Mouse (Mus musculus) hindbrain, embryonic 10.5 days (tissue): ENCODE data around the gene Wbp11. TPM values are rescaled to one million over a fixed set of nuclear protein-coding genes. Genes with fewer than 3 reads are reported as not detected.
"Not testable (repeated sequence)": the region's sequence is repeated elsewhere in the genome, so short reads cannot be mapped to it uniquely, and the experiment has no call there.

Experiments used
- DNase-seq: peaks from one replicate; pipeline ENCODE4 v3.0.0-alpha.2; 2017; ENCODE audit warnings: low spot score
- H3K27ac ChIP-seq: fragments of 300-500 bp; sonication (generic); 2 replicates; pipeline ENCODE4 v1.5.1; 2016; ENCODE audit warnings: mild to moderate bottlenecking, moderate library complexity
- H3K27me3 ChIP-seq: fragments of 300-500 bp; sonication (generic); 2 replicates; pipeline ENCODE4 v1.6.1; 2016; ENCODE audit warnings: mild to moderate bottlenecking; ENCODE audit not compliant: poor library complexity, insufficient read depth, severe bottlenecking
- H3K36me3 ChIP-seq: fragments of 300-500 bp; sonication (generic); 2 replicates; pipeline ENCODE4 v1.6.1; 2016; ENCODE audit warnings: mild to moderate bottlenecking, moderate library complexity
- H3K4me1 ChIP-seq: fragments of 300-500 bp; sonication (generic); replicated peaks from 2 replicates; pipeline ENCODE4 v1.6.1; 2016; ENCODE audit warnings: mild to moderate bottlenecking
- H3K4me3 ChIP-seq: fragments of 300-500 bp; sonication (generic); 2 replicates; pipeline ENCODE4 v1.5.1; 2016; ENCODE audit warnings: mild to moderate bottlenecking, moderate library complexity
- H3K9me3 ChIP-seq: fragments of 300-500 bp; sonication (generic); 2 replicates; pipeline ENCODE4 v1.6.1; 2016; ENCODE audit warnings: mild to moderate bottlenecking, moderate library complexity
- WGBS: fragments of 180-500 bp; shearing (Covaris S2); methylation state at CpG from one replicate; pipeline ENCODE4 v1.1.7; 2016; 5-methylcytosine and 5-hydroxymethylcytosine counted together
- polyA plus RNA-seq: library from polyadenylated mRNA; unstranded; fragments of >200 nt; fragmentation: Nextera tagmentation; extraction: Ambion mirVana; gene quantifications from 2 replicates; pipeline ENCODE4 v1.2.1, GENCODE M21; 2016

The Wbp11 gene
- polyA plus RNA-seq, 1 experiment from 2014 or later = 140 TPM

- peak; percentile 20 for DNase-seq
- Histone ChIP-seq H3K9me3 (no peaks in the 10 kb centered on the region), H3K27ac (peak overlapping the region; percentile 85), H3K27me3 (no peaks in the 10 kb centered on the region), H3K4me3 (peak overlapping the region; percentile 85), H3K4me1 (peaks cover 35% of the 10 kb centered on the region), H3K36me3 (peaks cover 26% of the 10 kb centered on the region)
- 23% methylated on average over 18 of the region's 18 CpGs for whole genome bisulfite sequencing
Measured at GRCm38 (mm10) chr6:136807395-136808013, 20.5 kb downstream of the Wbp11 start.

- peaks cover 35% of the 10 kb centered on the region for H3K4me1 ChIP-seq
- H3K9me3 ChIP-seq = no peaks in the 10 kb centered on the region
- peak overlapping the region; percentile 85 for H3K27ac ChIP-seq
- DNase-seq = no peak
- peaks cover 19% of the 10 kb centered on the region for H3K36me3 ChIP-seq
- no peaks in the 10 kb centered on the region for H3K27me3 ChIP-seq
- H3K4me3 ChIP-seq = 0 out of 2 replicates have a peak overlapping the region, but pooled peaks have one; percentile 85
- 62% methylated on average over 5 of the region's 5 CpGs for WGBS
Measured at GRCm38 (mm10) chr6:136806819-136807218, 21.2 kb downstream of the Wbp11 start.

- no peak overlapping the region for H3K4me3 ChIP-seq
- no peaks in the 10 kb centered on the region for H3K9me3 ChIP-seq
- peaks cover 35% of the 10 kb centered on the region for H3K4me1 ChIP-seq
- no peaks in the 10 kb centered on the region for H3K27me3 ChIP-seq
- 90% methylated on average over 1 of the region's 1 CpGs for WGBS
- H3K36me3 ChIP-seq = peaks cover 8% of the 10 kb centered on the region; the same call in 1 of the 2 replicates
- H3K27ac ChIP-seq = no peak overlapping the region
- DNase-seq = no peak
Measured at GRCm38 (mm10) chr6:136805409-136805775, 22.6 kb downstream of the Wbp11 start.

GRCm38 (mm10) chr6:136804705-136805408, 23.2 kb downstream of the Wbp11 start:
- WGBS = 39% methylated on average over 9 of the region's 9 CpGs
- Histone ChIP-seq H3K36me3 (peaks cover 3% of the 10 kb centered on the region; the same call in 1 of the 2 replicates), H3K27ac (peak overlapping the region; percentile 100), H3K9me3 (no peaks in the 10 kb centered on the region), H3K4me1 (peaks cover 35% of the 10 kb centered on the region), H3K4me3 (peak overlapping the region; percentile 76), H3K27me3 (no peaks in the 10 kb centered on the region)
- DNase-seq = no peak

- no peaks in the 10 kb centered on the region for H3K36me3 ChIP-seq
- H3K27me3 ChIP-seq = no peaks in the 10 kb centered on the region
- H3K4me3 ChIP-seq = peak within 1 kb of the TSS; percentile 76
- H3K9me3 ChIP-seq = no peaks in the 10 kb centered on the region
- DNase-seq = peak; percentile 92
- peaks cover 26% of the 10 kb centered on the region for H3K4me1 ChIP-seq
- peak within 1 kb of the TSS; percentile 100 for H3K27ac ChIP-seq
- WGBS = under 1% methylated on average over 50 of the region's 50 CpGs
Measured at GRCm38 (mm10) chr6:136803739-136804633, 24.0 kb downstream of the Wbp11 start, which contains the start of gene Hist4h4. Gene Hist4h4, minus strand, starts transcription at chr6:136804415.

GRCm38 (mm10) chr6:136803093-136803738, 24.8 kb downstream of the Wbp11 start:
- H3K9me3 ChIP-seq = no peaks in the 10 kb centered on the region
- WGBS = 28% methylated on average over 12 of the region's 12 CpGs
- no peaks in the 10 kb centered on the region for H3K27me3 ChIP-seq
- H3K4me1 ChIP-seq = peaks cover 21% of the 10 kb centered on the region
- no peaks in the 10 kb centered on the region for H3K36me3 ChIP-seq
- DNase-seq = no peak
- peak overlapping the region; percentile 76 for H3K4me3 ChIP-seq
- H3K27ac ChIP-seq = peak overlapping the region; percentile 100

GRCm38 (mm10) chr6:136801274-136801673, 26.8 kb downstream of the Wbp11 start:
- Histone ChIP-seq H3K36me3 (no peaks in the 10 kb centered on the region), H3K9me3 (no peaks in the 10 kb centered on the region), H3K4me1 (peaks cover 15% of the 10 kb centered on the region), H3K27me3 (no peaks in the 10 kb centered on the region), H3K4me3 (no peak overlapping the region), H3K27ac (no peak overlapping the region)
- 90% methylated on average over 6 of the region's 6 CpGs for WGBS
- no peak for DNase-seq

GRCm38 (mm10) chr6:136800710-136801109, 27.3 kb downstream of the Wbp11 start:
- Histone ChIP-seq H3K4me3 (no peak overlapping the region), H3K36me3 (no peaks in the 10 kb centered on the region), H3K9me3 (no peaks in the 10 kb centered on the region), H3K27ac (no peak overlapping the region), H3K27me3 (no peaks in the 10 kb centered on the region), H3K4me1 (peaks cover 15% of the 10 kb centered on the region)
- no peak for DNase-seq
- 91% methylated on average over 8 of the region's 8 CpGs for WGBS

GRCm38 (mm10) chr6:136797874-136798693, 29.9 kb downstream of the Wbp11 start:
- 90% methylated on average over 3 of the region's 3 CpGs for WGBS

GRCm38 (mm10) chr6:136795850-136796249, 32.2 kb downstream of the Wbp11 start:
- no peak overlapping the region for H3K4me3 ChIP-seq

More at GRCm38 (mm10) chr6:136797874-136798693, 29.9 kb downstream of the Wbp11 start:
- H3K9me3 ChIP-seq, H3K36me3 ChIP-seq, H3K27me3 ChIP-seq, H3K27ac ChIP-seq, H3K4me3 ChIP-seq, DNase-seq: not testable (repeated sequence)
- peaks cover 18% of the 10 kb centered on the region for H3K4me1 ChIP-seq

GRCm38 (mm10) chr6:136795110-136795509, 32.9 kb downstream of the Wbp11 start:
- WGBS = 72% methylated on average over 1 of the region's 1 CpGs
- DNase-seq = no peak
- no peaks in the 10 kb centered on the region for H3K9me3 ChIP-seq
- no peak overlapping the region for H3K4me3 ChIP-seq
- no peaks in the 10 kb centered on the region for H3K36me3 ChIP-seq
- no peak overlapping the region for H3K27ac ChIP-seq
- peaks cover 18% of the 10 kb centered on the region for H3K4me1 ChIP-seq
- peaks cover 8% of the 10 kb centered on the region; the same call in 1 of the 2 replicates for H3K27me3 ChIP-seq

More at GRCm38 (mm10) chr6:136795850-136796249, 32.2 kb downstream of the Wbp11 start:
- 59% methylated on average over 6 of the region's 6 CpGs for WGBS
- no peaks in the 10 kb centered on the region for H3K9me3 ChIP-seq
- peaks cover 8% of the 10 kb centered on the region; the same call in 1 of the 2 replicates for H3K27me3 ChIP-seq
- no peak for DNase-seq
- H3K27ac ChIP-seq = no peak overlapping the region
- H3K4me1 ChIP-seq = peaks cover 18% of the 10 kb centered on the region
- H3K36me3 ChIP-seq = no peaks in the 10 kb centered on the region
